Mouse (Mus musculus) heart, adult 2 months (tissue): ENCODE measurements around the gene Dgkg.

Experiments
- CTCF ChIP-seq: fragments of 200-600 bp; IDR thresholded peaks from 2 replicates; pipeline ENCODE4 v1.8.1; 2022; ENCODE audit warnings: antibody characterized with exemption, mild to moderate bottlenecking, moderate library complexity
- EP300 ChIP-seq: fragments of 200-500 bp; IDR thresholded peaks from 2 replicates; pipeline ENCODE4 v1.6.1; 2011; ENCODE audit warnings: low read depth, low read length, control low read depth; ENCODE audit not compliant: insufficient read depth
- POLR2A ChIP-seq: fragments of 200-500 bp; IDR thresholded peaks from 2 replicates; pipeline ENCODE4 v1.6.1; 2011; ENCODE audit warnings: mild to moderate bottlenecking, low read depth, low read length, control low read depth; ENCODE audit not compliant: insufficient read depth

GRCm38 (mm10) chr16:22510861-22511637, 146.0 kb downstream of the Dgkg start:
- no peak for TF ChIP-seq POLR2A
- no peak for TF ChIP-seq CTCF
- no peak for TF ChIP-seq EP300
